Mouse (Mus musculus): ENCODE results near the gene Scgb2b19. TPM values are rescaled to one million over a fixed set of nuclear protein-coding genes. Genes with fewer than 3 reads are reported as not detected.

Scgb2b19 gene
- total RNA-seq (2023), result not detected

DNA sequence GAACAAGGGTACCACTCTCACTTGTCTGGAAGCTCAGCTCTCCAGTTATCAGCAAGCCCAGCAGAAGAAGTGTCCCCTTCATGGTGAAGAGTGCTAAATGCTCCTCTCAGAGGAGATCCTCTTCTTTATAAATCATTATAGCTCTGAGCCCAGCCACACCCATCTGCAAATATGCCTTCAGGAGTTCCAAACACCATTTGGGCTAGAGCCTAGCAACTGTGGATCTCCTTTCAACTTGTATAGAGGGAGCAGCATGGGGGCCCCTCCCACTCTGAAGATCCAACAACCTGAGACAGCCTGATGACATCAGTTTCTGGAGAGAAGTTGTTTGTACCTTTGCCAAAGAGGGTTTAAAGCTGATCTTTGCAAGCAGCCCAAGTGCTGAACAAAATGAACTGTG, at the start of gene Scgb2b19:
Scgb2b19 (minus strand) TSS at position 101 of the 400 bp plus-strand sequence.

DNA sequence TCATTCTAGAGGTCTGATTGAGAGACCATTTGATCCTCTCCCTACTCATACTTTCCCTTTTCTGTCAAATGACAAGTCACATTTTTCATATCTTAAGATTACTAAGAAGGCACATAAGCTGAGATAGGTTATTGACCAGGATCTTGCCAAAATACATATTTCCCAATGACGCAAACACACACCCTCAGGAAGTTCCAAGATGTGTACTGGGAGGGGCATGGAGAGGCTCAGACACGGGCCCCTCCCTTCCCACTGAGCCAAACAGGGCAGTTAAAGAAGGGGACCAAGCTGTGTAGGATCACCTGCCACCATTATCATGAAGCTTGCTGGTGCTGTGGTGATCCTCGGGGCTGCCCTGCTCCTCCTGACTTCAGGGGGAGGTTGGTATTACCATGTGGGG, 6.9 kb upstream of the Scgb2b19 start, which contains the start of gene Scgb1b19:
Scgb1b19 (plus strand) TSS at position 301 of the 400 bp plus-strand sequence.

Other genes with a start within 250 kb of the Scgb2b19 start
- gene Scgb2b17, start 223.8 kb downstream of the Scgb2b19 start, total RNA-seq (2023), result not detected
- not detected for gene Scgb1b17, start 216.9 kb downstream of the Scgb2b19 start, total RNA-seq (2023)
- gene Scgb2b18, start 106.5 kb downstream of the Scgb2b19 start, total RNA-seq (2023), result not detected
- not detected for gene Scgb1b18, start 94.8 kb downstream of the Scgb2b19 start, total RNA-seq (2023)
- not detected for gene Scgb1b19, start 7.0 kb upstream of the Scgb2b19 start, total RNA-seq (2023)
- gene Scgb2b20, start 86.0 kb upstream of the Scgb2b19 start, total RNA-seq (2023), result not detected
- not detected for gene Scgb1b20, start 92.9 kb upstream of the Scgb2b19 start, total RNA-seq (2023)
- not detected for gene Scgb2b21, start 240.1 kb upstream of the Scgb2b19 start, total RNA-seq (2023)